ENCODE assay signal across 20 mouse cellular contexts in the genomic region with DNA sequence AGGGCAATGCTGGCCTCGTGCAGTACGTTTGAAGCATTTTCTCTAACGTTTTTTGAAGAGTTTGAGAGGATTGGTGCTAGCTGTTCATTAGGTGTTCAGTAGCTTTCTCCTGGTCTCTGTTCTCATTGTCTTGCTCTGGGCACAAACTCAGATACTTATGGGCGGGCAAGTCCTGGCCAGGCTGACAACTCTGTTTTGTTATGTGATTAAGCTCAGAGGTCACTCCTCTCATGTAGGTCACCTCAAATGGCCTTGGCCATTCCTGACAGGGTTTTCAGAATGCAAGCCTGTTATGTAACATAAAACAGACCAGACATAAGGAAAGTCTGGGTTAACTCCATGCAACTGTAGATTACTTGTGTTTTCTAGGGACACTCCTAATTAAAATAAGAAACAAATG. TPM values are rescaled to one million over a fixed set of nuclear protein-coding genes. Genes with fewer than 3 reads are reported as not detected.
A peak's percentile ranks its signal among the peaks of the same experiment; 100 is the strongest.
DNase-seq lines count a peak whose midpoint lies in the region; ATAC-seq and TF ChIP-seq lines count a peak whose summit lies in the region.
"Had no signal": no experiment of that assay in that cellular context is flagged by ENCODE, and none has a peak within 500 bp of the region (broad histone marks: within the 10 kb centered on the region; RNA-seq: fewer than 3 reads in every experiment).

No protein-coding gene starts in this region.

- no peak overlapping the region for H3K9ac ChIP-seq in heart, embryonic 11.5 days (ENCODE audit: low read depth, low read length)
- H3K9ac ChIP-seq in liver, embryonic 15.5 days = no peak overlapping the region
- H3K9ac ChIP-seq in liver, embryonic 11.5 days (ENCODE audit: low read depth, low read length) = no peak overlapping the region
- no peak overlapping the region for H3K9ac ChIP-seq in liver, postnatal 0 days (replicated peaks)
- H3K9ac ChIP-seq: hindbrain, embryonic 14.5 days; intestine, embryonic 15.5 days; liver, embryonic 14.5 days had no signal

- no peak for ATAC-seq in heart, embryonic 11.5 days (replicated peaks; ENCODE audit: insufficient number of reproducible peaks, low FRiP score, low TSS enrichment)
- peak; percentile 10; the same call in 1 of the 2 replicates for ATAC-seq in liver, embryonic 15.5 days (ENCODE audit: insufficient read depth)
- ATAC-seq in liver, embryonic 11.5 days (replicated peaks; ENCODE audit: low FRiP score) = no peak
- ATAC-seq in liver, postnatal 0 days = peak; percentile 84
- ATAC-seq: forebrain, embryonic 14.5 days; intestine, embryonic 15.5 days; midbrain, embryonic 16.5 days had no signal

- no peaks in the 10 kb centered on the region for H3K9me3 ChIP-seq in heart, embryonic 11.5 days (replicated peaks; ENCODE audit: control insufficient read depth, low read length)
- no peaks in the 10 kb centered on the region for H3K9me3 ChIP-seq in liver, embryonic 15.5 days (replicated peaks)
- no peaks in the 10 kb centered on the region for H3K9me3 ChIP-seq in liver, embryonic 11.5 days (ENCODE audit: control insufficient read depth, low read length)
- no peaks in the 10 kb centered on the region for H3K9me3 ChIP-seq in liver, postnatal 0 days (ENCODE audit: low read length)
- H3K9me3 ChIP-seq: intestine, embryonic 15.5 days had no signal

- TF ChIP-seq EP300 in liver, postnatal 0 days (IDR thresholded peaks at IDR 0.05; ENCODE audit: low read depth) = no peak

- peak; percentile 68 for DNase-seq in adrenal gland, adult 2 months
- DNase-seq in adrenal gland, adult 18-20 months (ENCODE audit: low spot score in 2 of 2) = no peak
- DNase-seq in heart, postnatal 4 days = no peak
- no peak for DNase-seq in liver, embryonic 11.5 days (ENCODE audit: low spot score)
- no peak for DNase-seq in liver, postnatal 0 days
- DNase-seq in cerebellum, postnatal 14 days = no peak
- DNase-seq: cerebellum, adult 18-20 months; left cerebral cortex, postnatal 4 days; lung, postnatal 14 days; right cerebral cortex, adult 18-20 months; thymus, adult 18-20 months had no signal

- no peak overlapping the region for H3K4me2 ChIP-seq in heart, embryonic 11.5 days
- no peak overlapping the region for H3K4me2 ChIP-seq in liver, embryonic 15.5 days
- H3K4me2 ChIP-seq in liver, embryonic 11.5 days = no peak overlapping the region
- no peak overlapping the region for H3K4me2 ChIP-seq in liver, postnatal 0 days (ENCODE audit: low read depth, low read length)
- H3K4me2 ChIP-seq: hindbrain, embryonic 14.5 days; intestine, embryonic 15.5 days had no signal

- peaks cover 30% of the 10 kb centered on the region for H3K4me1 ChIP-seq in heart, embryonic 11.5 days (ENCODE audit: control insufficient read depth, insufficient read depth, low read length)
- peaks cover 75% of the 10 kb centered on the region for H3K4me1 ChIP-seq in liver, embryonic 15.5 days (replicated peaks)
- H3K4me1 ChIP-seq in liver, embryonic 11.5 days (replicated peaks; ENCODE audit: control insufficient read depth, insufficient read depth, low read length) = peaks cover 48% of the 10 kb centered on the region
- H3K4me1 ChIP-seq in liver, postnatal 0 days (ENCODE audit: insufficient read depth) = peaks cover 34% of the 10 kb centered on the region

- 66% methylated on average over 4 of the region's 4 CpGs for WGBS in heart, embryonic 11.5 days (ENCODE audit: insufficient replicate concordance)
- WGBS in liver, embryonic 15.5 days (ENCODE audit: insufficient replicate concordance) = 70% methylated on average over 4 of the region's 4 CpGs
- 83% methylated on average over 4 of the region's 4 CpGs for WGBS in liver, embryonic 11.5 days
- 62% methylated on average over 4 of the region's 4 CpGs for WGBS in liver, postnatal 0 days (ENCODE audit: insufficient replicate concordance)

- TF ChIP-seq CTCF in liver, postnatal 0 days (IDR thresholded peaks at IDR 0.05; ENCODE audit: low read depth) = no peak

- no peaks in the 10 kb centered on the region for H3K36me3 ChIP-seq in heart, embryonic 11.5 days (ENCODE audit: control insufficient read depth, insufficient read depth, low read length)
- no peaks in the 10 kb centered on the region for H3K36me3 ChIP-seq in liver, embryonic 15.5 days (replicated peaks)
- no peaks in the 10 kb centered on the region for H3K36me3 ChIP-seq in liver, embryonic 11.5 days (ENCODE audit: control insufficient read depth, insufficient read depth, low read length)
- no peaks in the 10 kb centered on the region for H3K36me3 ChIP-seq in liver, postnatal 0 days (replicated peaks; ENCODE audit: insufficient read depth, low read length)
- H3K36me3 ChIP-seq: intestine, embryonic 15.5 days had no signal

- H3K27me3 ChIP-seq in heart, embryonic 11.5 days (ENCODE audit: control insufficient read depth, insufficient read depth, low read length) = no peaks in the 10 kb centered on the region
- no peaks in the 10 kb centered on the region for H3K27me3 ChIP-seq in liver, embryonic 15.5 days
- no peaks in the 10 kb centered on the region for H3K27me3 ChIP-seq in liver, embryonic 11.5 days (replicated peaks; ENCODE audit: control insufficient read depth, insufficient read depth, low read length)
- no peaks in the 10 kb centered on the region for H3K27me3 ChIP-seq in liver, postnatal 0 days (ENCODE audit: insufficient read depth, low read length)
- H3K27me3 ChIP-seq: intestine, embryonic 15.5 days had no signal

- H3K4me3 ChIP-seq in heart, embryonic 11.5 days (ENCODE audit: low read depth, low read length) = no peak overlapping the region
- H3K4me3 ChIP-seq in liver, embryonic 15.5 days (replicated peaks) = no peak overlapping the region
- H3K4me3 ChIP-seq in liver, embryonic 11.5 days (ENCODE audit: low read depth, low read length) = no peak overlapping the region
- H3K4me3 ChIP-seq in liver, postnatal 0 days (ENCODE audit: low read depth, low read length) = no peak overlapping the region
- H3K4me3 ChIP-seq: erythroblast, embryonic 14.5 days; intestine, embryonic 15.5 days; layer of hippocampus, adult 2 months had no signal

- H3K27ac ChIP-seq in heart, embryonic 11.5 days (ENCODE audit: low read depth, low read length) = 0 out of 2 replicates have a peak overlapping the region, but pooled peaks have one; percentile 24
- no peak overlapping the region for H3K27ac ChIP-seq in liver, embryonic 15.5 days (replicated peaks)
- H3K27ac ChIP-seq in liver, embryonic 11.5 days (ENCODE audit: low read depth, low read length) = no peak overlapping the region
- H3K27ac ChIP-seq in liver, postnatal 0 days (ENCODE audit: low read depth) = peak overlapping the region; percentile 67
- H3K27ac ChIP-seq: hindbrain, embryonic 14.5 days; intestine, embryonic 15.5 days; layer of hippocampus, adult 2 months; liver, embryonic 14.5 days had no signal

RNA-seq across cellular contexts. Expression of a gene that starts 27.8 kb away (rescaled TPM):
- total RNA-seq in adrenal gland, adult 2 months (2021) = 10 to 100 TPM; 29.8 to 31.2 TPM
- 128 and 131 TPM in 2 replicates for polyA plus RNA-seq in adrenal gland, adult 2 months (2012; rRNA removed)
- 10 to 100 TPM; 29.9 to 34.1 TPM for total RNA-seq in adrenal gland, adult 18-20 months (2021)
- polyA plus RNA-seq in heart, embryonic 11.5 days (2014; fragmentation: Nextera tagmentation; extraction: Ambion mirVana) = 34.2 and 38.4 TPM in 2 replicates
- total RNA-seq in heart, postnatal 4 days (2021) = 10 to 100 TPM; 25.8 to 27.5 TPM
- polyA plus RNA-seq in liver, embryonic 15.5 days (2015; fragmentation: Nextera tagmentation; extraction: Ambion mirVana) = 27.5 and 32.4 TPM in 2 replicates
- 53.8 and 57.6 TPM in 2 replicates for polyA plus RNA-seq in liver, embryonic 11.5 days (2014; fragmentation: Nextera tagmentation; extraction: Ambion mirVana)
- polyA plus RNA-seq in liver, postnatal 0 days (2015; fragmentation: Nextera tagmentation; extraction: Ambion mirVana) = 15.3 and 18.9 TPM in 2 replicates

RNA-seq across cellular contexts. Expression of a gene that starts 38.9 kb away (rescaled TPM):
- total RNA-seq in adrenal gland, adult 2 months (2021) = 10 to 100 TPM in 1 of 2 experiments, 1 to 10 TPM in 1; 6.5 to 12.1 TPM
- 26.7 and 30.5 TPM in 2 replicates for polyA plus RNA-seq in adrenal gland, adult 2 months (2012; rRNA removed)
- total RNA-seq in adrenal gland, adult 18-20 months (2021) = 10 to 100 TPM in 1 of 2 experiments, 1 to 10 TPM in 1; 9.8 to 12.8 TPM
- 9.9 and 10.6 TPM in 2 replicates for polyA plus RNA-seq in heart, embryonic 11.5 days (2014; fragmentation: Nextera tagmentation; extraction: Ambion mirVana)
- 1 to 10 TPM; 7.7 to 8.6 TPM for total RNA-seq in heart, postnatal 4 days (2021)
- polyA plus RNA-seq in liver, embryonic 15.5 days (2015; fragmentation: Nextera tagmentation; extraction: Ambion mirVana) = 8.1 and 11.4 TPM in 2 replicates
- polyA plus RNA-seq in liver, embryonic 11.5 days (2014; fragmentation: Nextera tagmentation; extraction: Ambion mirVana) = 13.1 and 14.3 TPM in 2 replicates
- 4.9 and 5.4 TPM in 2 replicates for polyA plus RNA-seq in liver, postnatal 0 days (2015; fragmentation: Nextera tagmentation; extraction: Ambion mirVana)

RNA-seq across cellular contexts. Expression of a gene that starts 38.9 kb away (rescaled TPM):
- 10 to 100 TPM; 40.4 to 61.5 TPM for total RNA-seq in adrenal gland, adult 2 months (2021)
- 319 and 423 TPM in 2 replicates for polyA plus RNA-seq in adrenal gland, adult 2 months (2012; rRNA removed)
- total RNA-seq in adrenal gland, adult 18-20 months (2021) = 10 to 100 TPM; 54.7 to 76.5 TPM
- polyA plus RNA-seq in heart, embryonic 11.5 days (2014; fragmentation: Nextera tagmentation; extraction: Ambion mirVana) = 16.1 and 16.3 TPM in 2 replicates
- 1 to 10 TPM; 8.4 to 9.8 TPM for total RNA-seq in heart, postnatal 4 days (2021)
- polyA plus RNA-seq in liver, embryonic 15.5 days (2015; fragmentation: Nextera tagmentation; extraction: Ambion mirVana) = 43.3 and 44.5 TPM in 2 replicates
- polyA plus RNA-seq in liver, embryonic 11.5 days (2014; fragmentation: Nextera tagmentation; extraction: Ambion mirVana) = 52.5 and 57.5 TPM in 2 replicates
- 38.2 and 40.3 TPM in 2 replicates for polyA plus RNA-seq in liver, postnatal 0 days (2015; fragmentation: Nextera tagmentation; extraction: Ambion mirVana)

RNA-seq across cellular contexts. Expression of a gene that starts 43.1 kb away (rescaled TPM):
- total RNA-seq in adrenal gland, adult 2 months (2021) = 10 to 100 TPM; 19.7 to 24.2 TPM
- 38.4 and 41.7 TPM in 2 replicates for polyA plus RNA-seq in adrenal gland, adult 2 months (2012; rRNA removed)
- total RNA-seq in adrenal gland, adult 18-20 months (2021) = 10 to 100 TPM; 19.3 to 22.1 TPM
- polyA plus RNA-seq in heart, embryonic 11.5 days (2014; fragmentation: Nextera tagmentation; extraction: Ambion mirVana) = 22.4 and 26.9 TPM in 2 replicates
- total RNA-seq in heart, postnatal 4 days (2021) = 10 to 100 TPM; 17.1 to 17.5 TPM
- 4.2 and 4.3 TPM in 2 replicates for polyA plus RNA-seq in liver, embryonic 15.5 days (2015; fragmentation: Nextera tagmentation; extraction: Ambion mirVana)
- 13.9 and 17.3 TPM in 2 replicates for polyA plus RNA-seq in liver, embryonic 11.5 days (2014; fragmentation: Nextera tagmentation; extraction: Ambion mirVana)
- 5.9 and 7.5 TPM in 2 replicates for polyA plus RNA-seq in liver, postnatal 0 days (2015; fragmentation: Nextera tagmentation; extraction: Ambion mirVana)

RNA-seq across cellular contexts. Expression of a gene that starts 45.8 kb away (rescaled TPM):
- 1,000 to 10,000 TPM; 1,792 to 2,242 TPM for total RNA-seq in adrenal gland, adult 2 months (2021)
- polyA plus RNA-seq in adrenal gland, adult 2 months (2012; rRNA removed) = 21.4 and 29.1 TPM in 2 replicates
- 1,000 to 10,000 TPM; 1,582 to 1,912 TPM for total RNA-seq in adrenal gland, adult 18-20 months (2021)
- 1,064 and 1,178 TPM in 2 replicates for polyA plus RNA-seq in heart, embryonic 11.5 days (2014; fragmentation: Nextera tagmentation; extraction: Ambion mirVana)
- 1,000 to 10,000 TPM; 1,082 to 1,148 TPM for total RNA-seq in heart, postnatal 4 days (2021)
- 569 and 671 TPM in 2 replicates for polyA plus RNA-seq in liver, embryonic 15.5 days (2015; fragmentation: Nextera tagmentation; extraction: Ambion mirVana)
- polyA plus RNA-seq in liver, embryonic 11.5 days (2014; fragmentation: Nextera tagmentation; extraction: Ambion mirVana) = 1,588 and 1,766 TPM in 2 replicates
- 732 and 758 TPM in 2 replicates for polyA plus RNA-seq in liver, postnatal 0 days (2015; fragmentation: Nextera tagmentation; extraction: Ambion mirVana)

Comparison
In these comparisons a context has a peak if more than half of its experiments do, and no peak if none do; other contexts are left out.
1. ATAC-seq: peak in liver, embryonic 15.5 days (single experiment) and liver, postnatal 0 days (single experiment); none in heart, embryonic 11.5 days (single experiment) and liver, embryonic 11.5 days (single experiment).
2. H3K27ac ChIP-seq: peak in heart, embryonic 11.5 days (single experiment) and liver, postnatal 0 days (single experiment); none in liver, embryonic 15.5 days (single experiment) and liver, embryonic 11.5 days (single experiment).